Mouse (Mus musculus) ES-Bruce4 (cell line): ENCODE measurements at regions not wholly inside any gene's neighbourhood (a gene's known extent, or its start where the extent isn't known, plus 50 kb on each side); places are given as distances from the start of the nearest gene placed in this dataset.

Experiments
- H3K27ac ChIP-seq: 2 replicates; pipeline ENCODE4 v1.5.1; 2012; ENCODE audit warnings: low read length, inconsistent platforms; ENCODE audit not compliant: insufficient read depth
- H3K27me3 ChIP-seq: 2 replicates; pipeline ENCODE4 v1.6.1; 2012; ENCODE audit warnings: mild to moderate bottlenecking, low read length, inconsistent platforms; ENCODE audit not compliant: control insufficient read depth, poor library complexity, insufficient read depth, severe bottlenecking
- H3K36me3 ChIP-seq: 2 replicates; pipeline ENCODE4 v1.6.1; 2012; ENCODE audit warnings: inconsistent platforms, mild to moderate bottlenecking, low read length, moderate library complexity; ENCODE audit not compliant: control insufficient read depth, poor library complexity, insufficient read depth, severe bottlenecking
- H3K4me1 ChIP-seq: one replicate; pipeline ENCODE4 v1.8.1; 2011; ENCODE audit warnings: low read length; ENCODE audit not compliant: control insufficient read depth, insufficient read depth
- H3K4me3 ChIP-seq: 2 replicates; pipeline ENCODE4 v1.5.1; 2011; ENCODE audit warnings: low read depth, mild to moderate bottlenecking, low read length
- H3K9ac ChIP-seq: 2 replicates; pipeline ENCODE4 v1.6.1; 2012; ENCODE audit warnings: low read depth, mild to moderate bottlenecking, inconsistent platforms; ENCODE audit not compliant: poor library complexity, severe bottlenecking
- H3K9me3 ChIP-seq: replicated peaks from 2 replicates; pipeline ENCODE4 v1.6.1; 2012; ENCODE audit warnings: mild to moderate bottlenecking, low read length, inconsistent platforms; ENCODE audit not compliant: control insufficient read depth, poor library complexity, insufficient read depth, severe bottlenecking
- CTCF ChIP-seq: IDR thresholded peaks from one replicate; pipeline ENCODE4 v1.8.1; 2011; ENCODE audit warnings: low read depth, low read length
- EP300 ChIP-seq: IDR thresholded peaks from 2 replicates; pipeline ENCODE4 v1.6.1; 2011; ENCODE audit warnings: low read depth, low read length; ENCODE audit not compliant: insufficient read depth
- POLR2A ChIP-seq: IDR thresholded peaks from one replicate; pipeline ENCODE4 v1.8.1; 2011; ENCODE audit warnings: low read length; ENCODE audit not compliant: insufficient read depth

DNA sequence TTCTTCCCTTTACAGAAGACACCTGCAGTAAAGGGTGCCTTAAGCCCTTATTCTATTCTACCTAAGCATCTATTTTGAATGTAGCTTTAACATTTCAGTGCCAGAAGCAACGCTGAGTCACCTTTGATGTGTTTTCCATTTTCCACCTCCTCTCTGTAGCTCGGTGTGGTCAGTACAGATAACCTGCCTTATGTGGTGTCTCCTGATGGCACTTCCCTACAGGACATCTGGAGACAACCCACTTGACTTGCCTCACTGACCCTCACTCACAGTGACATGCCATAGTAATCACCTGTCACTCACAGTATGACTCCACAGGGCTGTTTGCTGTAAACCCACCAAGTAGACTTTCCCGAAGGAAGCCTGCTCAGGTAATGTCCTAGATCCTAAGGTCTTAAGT, 510.9 kb upstream of the Smim15 start:
- H3K36me3 ChIP-seq: no peaks in the 10 kb centered on the region
- no peak overlapping the region for H3K9ac ChIP-seq
- no peaks in the 10 kb centered on the region for H3K4me1 ChIP-seq
- no peak for TF ChIP-seq POLR2A
- no peak for TF ChIP-seq EP300
- no peak for TF ChIP-seq CTCF
- H3K27ac ChIP-seq: no peak overlapping the region
- no peaks in the 10 kb centered on the region for H3K27me3 ChIP-seq
- no peak overlapping the region for H3K4me3 ChIP-seq
- no peaks in the 10 kb centered on the region for H3K9me3 ChIP-seq

DNA sequence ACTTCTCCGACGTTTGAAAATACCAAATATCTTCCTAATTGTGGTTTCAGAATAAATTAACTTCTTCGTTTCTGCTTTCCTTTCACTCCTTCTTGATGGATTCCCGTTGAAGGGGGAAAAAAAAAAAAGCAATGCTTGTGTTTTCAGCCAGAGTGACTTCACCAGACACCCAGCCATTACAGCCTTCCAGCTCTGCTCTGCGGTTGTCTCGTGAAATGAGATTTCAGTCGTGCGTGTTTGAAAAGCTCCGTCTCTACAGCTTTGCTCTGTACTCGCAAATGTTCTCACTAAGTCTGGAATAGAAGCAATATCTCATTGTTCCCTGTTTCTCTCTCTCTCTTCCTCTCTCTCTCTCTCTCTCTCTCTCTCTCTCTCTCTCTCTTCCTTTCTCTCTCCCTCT, 509.6 kb upstream of the Kif2a start:
- Histone ChIP-seq H3K9ac (no peak overlapping the region), H3K4me3 (no peak overlapping the region), H3K27me3 (no peaks in the 10 kb centered on the region), H3K9me3 (no peaks in the 10 kb centered on the region), H3K4me1 (no peaks in the 10 kb centered on the region), H3K36me3 (no peaks in the 10 kb centered on the region), H3K27ac (no peak overlapping the region)
- TF ChIP-seq POLR2A: no peak
- no peak for TF ChIP-seq EP300
- no peak for TF ChIP-seq CTCF

- no peak overlapping the region for H3K27ac ChIP-seq
- H3K4me1 ChIP-seq: no peaks in the 10 kb centered on the region
- no peak overlapping the region for H3K4me3 ChIP-seq
- no peak overlapping the region for H3K9ac ChIP-seq
- H3K27me3 ChIP-seq: no peaks in the 10 kb centered on the region
- no peaks in the 10 kb centered on the region for H3K9me3 ChIP-seq
- TF ChIP-seq POLR2A (no peak), EP300 (no peak), CTCF (no peak)
- H3K36me3 ChIP-seq: no peaks in the 10 kb centered on the region
These were observed 509.1 kb upstream of the Kif2a start for GRCm38 (mm10) chr13:107531026-107531425.

DNA sequence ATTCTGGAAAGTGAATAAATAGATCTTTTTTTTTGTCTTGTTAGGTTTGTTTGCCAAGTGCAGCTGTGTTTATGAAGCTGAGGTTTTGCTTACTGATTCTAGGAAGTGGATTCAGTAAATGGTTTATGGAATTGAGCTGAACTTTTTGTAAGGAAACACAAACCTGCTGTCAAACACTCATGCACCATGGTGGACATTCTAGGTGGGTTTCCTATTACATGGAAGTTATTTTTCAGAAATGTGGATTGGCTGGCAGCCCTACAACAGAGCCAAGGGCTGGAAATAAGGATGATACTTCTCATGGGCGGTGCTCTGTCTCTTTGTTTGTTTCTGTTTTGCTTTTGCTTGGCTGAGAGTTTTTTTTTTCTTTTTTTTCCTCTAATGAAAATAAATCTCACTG, 508.5 kb upstream of the Kif2a start:
- Histone ChIP-seq H3K9me3 (no peaks in the 10 kb centered on the region), H3K36me3 (no peaks in the 10 kb centered on the region), H3K27me3 (no peaks in the 10 kb centered on the region), H3K4me3 (no peak overlapping the region), H3K27ac (no peak overlapping the region), H3K9ac (no peak overlapping the region), H3K4me1 (no peaks in the 10 kb centered on the region)
- TF ChIP-seq EP300: no peak
- no peak for TF ChIP-seq CTCF
- no peak for TF ChIP-seq POLR2A

DNA sequence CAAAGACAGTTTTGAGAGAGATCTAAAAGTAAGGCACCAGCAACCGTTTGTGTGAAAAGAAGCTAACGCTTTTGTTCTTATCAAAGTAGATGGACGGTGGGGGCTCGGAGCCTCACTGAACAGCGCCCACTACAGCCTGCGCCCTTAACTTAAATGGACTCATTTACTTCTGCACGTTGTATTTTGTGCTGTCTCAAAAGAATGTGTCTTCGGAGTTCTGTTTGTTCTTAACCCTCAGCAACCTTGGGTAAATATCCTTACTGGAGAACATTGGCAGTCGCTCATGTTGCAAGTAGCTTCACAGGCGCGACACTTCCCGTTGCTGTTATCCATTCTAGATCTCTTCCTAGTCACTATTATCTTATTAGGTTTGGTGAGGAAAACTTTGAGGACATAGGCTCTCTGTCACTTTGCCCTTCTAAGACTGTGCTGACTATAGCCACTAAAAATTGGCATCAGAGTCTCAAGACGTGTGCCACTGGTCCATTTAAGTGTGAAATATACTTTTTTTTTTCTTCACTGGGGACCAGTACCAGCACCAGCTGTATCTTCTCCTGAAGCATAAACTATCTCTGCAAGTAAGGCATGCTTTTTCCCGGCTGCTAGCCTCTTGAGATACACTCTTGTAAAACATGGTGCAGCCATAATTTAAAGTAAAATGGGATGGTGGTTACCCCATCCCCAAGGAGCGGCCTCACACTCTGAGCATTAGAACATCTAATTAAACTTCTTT, 507.0 kb upstream of the Kif2a start:
- Histone ChIP-seq H3K4me1 (no peaks in the 10 kb centered on the region), H3K4me3 (no peak overlapping the region), H3K9ac (no peak overlapping the region), H3K27me3 (no peaks in the 10 kb centered on the region), H3K9me3 (no peaks in the 10 kb centered on the region), H3K27ac (no peak overlapping the region), H3K36me3 (no peaks in the 10 kb centered on the region)
- TF ChIP-seq EP300: no peak
- peak; percentile 24 for TF ChIP-seq CTCF

DNA sequence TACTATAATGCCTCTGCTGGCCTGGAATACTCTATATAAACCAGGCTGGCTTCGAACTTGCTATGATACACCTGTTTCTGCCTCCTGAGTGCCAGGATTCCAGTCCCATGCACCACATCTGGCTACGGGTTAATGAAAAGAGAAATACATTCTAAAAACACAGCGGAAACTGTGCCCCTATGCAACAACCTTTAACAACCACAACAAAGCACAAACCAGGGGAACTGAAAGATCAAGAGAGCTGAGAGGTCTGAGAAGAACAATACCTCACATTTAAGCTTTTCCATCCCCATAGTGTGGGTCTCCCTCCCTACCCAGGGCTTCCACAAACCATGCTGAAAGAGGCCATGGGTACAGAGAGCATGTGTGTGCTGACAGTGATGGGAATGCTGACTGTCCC, 501.0 kb upstream of the Kif2a start:
- TF ChIP-seq CTCF (no peak), EP300 (no peak), POLR2A (no peak)
- Histone ChIP-seq H3K36me3 (no peaks in the 10 kb centered on the region), H3K4me3 (no peak overlapping the region), H3K9me3 (no peaks in the 10 kb centered on the region), H3K27ac (no peak overlapping the region), H3K9ac (no peak overlapping the region), H3K4me1 (no peaks in the 10 kb centered on the region), H3K27me3 (no peaks in the 10 kb centered on the region)
